In the genomic region with DNA sequence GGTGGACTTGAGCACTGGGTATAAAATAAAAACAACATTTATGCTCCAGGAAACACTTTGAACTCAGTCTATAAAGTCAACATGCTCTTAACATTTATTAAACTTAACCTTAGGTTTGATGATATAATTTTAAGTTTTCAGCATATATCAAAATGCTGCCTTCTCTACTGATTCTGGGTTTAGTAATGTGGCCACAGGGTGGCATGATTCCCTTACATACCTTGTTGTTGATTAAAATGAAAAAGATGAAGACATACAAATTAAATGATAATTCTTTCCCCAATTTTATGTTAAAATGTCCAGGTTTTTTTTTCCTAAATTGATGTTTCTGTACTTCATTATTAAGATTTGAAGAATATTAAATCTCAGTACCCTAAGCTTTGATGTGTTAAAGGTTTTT, we compare ENCODE assay signal across 10 mouse cellular contexts.
DNase-seq lines count a peak whose midpoint lies in the region.
"Had no signal": no experiment of that assay in that cellular context is flagged by ENCODE, and none has a peak within 500 bp of the region (broad histone marks: within the 10 kb centered on the region; RNA-seq: fewer than 3 reads in every experiment).

No protein-coding gene starts in this region.

- no peaks in the 10 kb centered on the region for H3K27me3 ChIP-seq in forebrain, embryonic 10.5 days (ENCODE audit: poor library complexity, severe bottlenecking)
- H3K27me3 ChIP-seq: lung, embryonic 15.5 days had no signal

- peaks cover 2% of the 10 kb centered on the region; the same call in 1 of the 2 replicates for H3K36me3 ChIP-seq in forebrain, embryonic 10.5 days (replicated peaks)
- H3K36me3 ChIP-seq: lung, embryonic 15.5 days had no signal

- H3K4me1 ChIP-seq in forebrain, embryonic 10.5 days: no peaks in the 10 kb centered on the region; the same call in 1 of the 2 replicates

- no peak overlapping the region for H3K4me3 ChIP-seq in forebrain, embryonic 10.5 days
- H3K4me3 ChIP-seq: lung, embryonic 15.5 days had no signal

- no peak overlapping the region for H3K27ac ChIP-seq in forebrain, embryonic 10.5 days
- H3K27ac ChIP-seq: lung, embryonic 15.5 days had no signal

- peak; percentile 18 for DNase-seq in layer of hippocampus, adult 11-12 months (ENCODE audit: low spot score)
- DNase-seq in layer of hippocampus, postnatal 36 days: no peak
- peak; percentile 24 to 50 for DNase-seq in spleen, postnatal 36 days (ENCODE audit: low spot score in 2 of 2)
- DNase-seq in spleen, postnatal 14 days (ENCODE audit: low spot score in 2 of 2): no peak
- DNase-seq in adipocyte (ENCODE audit: low spot score): peak; percentile 31
- peak; percentile 55 for DNase-seq in thymus, postnatal 25 days
- DNase-seq in forebrain, embryonic 10.5 days (ENCODE audit: extremely low spot score, low spot score): no peak
- no peak for DNase-seq in embryo, embryonic 10 days (ENCODE audit: low spot score)
- DNase-seq: heart, postnatal 4 days had no signal

- no peaks in the 10 kb centered on the region for H3K9me3 ChIP-seq in forebrain, embryonic 10.5 days
- H3K9me3 ChIP-seq: lung, embryonic 15.5 days had no signal

Comparison
In these comparisons a context has a peak if more than half of its experiments do, and no peak if none do; other contexts are left out.
1. DNase-seq: peak in layer of hippocampus, adult 11-12 months (single experiment), spleen, postnatal 36 days (2 of 2), adipocyte (single experiment) and thymus, postnatal 25 days (single experiment); none in layer of hippocampus, postnatal 36 days (0 of 2), spleen, postnatal 14 days (0 of 2), forebrain, embryonic 10.5 days (single experiment) and embryo, embryonic 10 days (single experiment).